8 mouse cellular contexts compared by ENCODE assay signal in genomic region chr6:89008614-89009171, GRCm38 (mm10).
DNase-seq lines count a peak whose midpoint lies in the region; ATAC-seq and TF ChIP-seq lines count a peak whose summit lies in the region.

No protein-coding gene starts in this region.

- peak; percentile 35 to 47 for DNase-seq in cerebellum, postnatal 10 days
- no peak for DNase-seq in cerebellum, adult 8-10 months
- peak; percentile 75 for DNase-seq in forebrain, embryonic 10.5 days (ENCODE audit: extremely low spot score, low spot score)
- peak; percentile 34 for DNase-seq in heart, postnatal 0 days (ENCODE audit: low spot score)
- DNase-seq in kidney, postnatal 25 days: peak; percentile 62 to 65
- DNase-seq in thymus, adult 18-20 months: peak; percentile 29 to 37
- no peak for DNase-seq in left cerebral cortex, adult 8-10 months (ENCODE audit: low spot score in 2 of 2)

- peaks cover 78% of the 10 kb centered on the region for H3K27me3 ChIP-seq in forebrain, embryonic 10.5 days (ENCODE audit: poor library complexity, severe bottlenecking)
- no peaks in the 10 kb centered on the region for H3K27me3 ChIP-seq in heart, postnatal 0 days (ENCODE audit: control insufficient read depth, insufficient read depth, low read length)

- no peaks in the 10 kb centered on the region for H3K36me3 ChIP-seq in forebrain, embryonic 10.5 days (replicated peaks)
- no peaks in the 10 kb centered on the region for H3K36me3 ChIP-seq in heart, postnatal 0 days (replicated peaks; ENCODE audit: control insufficient read depth, insufficient read depth, low read length)

- under 1% methylated on average over 18 of the region's 18 CpGs for WGBS in forebrain, embryonic 10.5 days
- 3% methylated on average over 18 of the region's 18 CpGs for WGBS in heart, postnatal 0 days

- peak overlapping the region; percentile 84 for H3K27ac ChIP-seq in forebrain, embryonic 10.5 days
- H3K27ac ChIP-seq in heart, postnatal 0 days (ENCODE audit: low read depth): no peak overlapping the region; the same call in 1 of the 2 replicates

- H3K4me2 ChIP-seq in heart, postnatal 0 days (ENCODE audit: low read depth, low read length): peak overlapping the region; percentile 52

- no peaks in the 10 kb centered on the region for H3K9me3 ChIP-seq in forebrain, embryonic 10.5 days
- H3K9me3 ChIP-seq in heart, postnatal 0 days (replicated peaks; ENCODE audit: control insufficient read depth, low read length): no peaks in the 10 kb centered on the region

- TF ChIP-seq CTCF in heart, postnatal 0 days (IDR thresholded peaks at IDR 0.05; ENCODE audit: low read depth): no peak

- ATAC-seq in heart, postnatal 0 days (ENCODE audit: insufficient read depth, low read depth): peak; percentile 76
- ATAC-seq in megakaryocyte progenitor cell, adult 5-6 weeks (replicated peaks; ENCODE audit: poor library complexity): 0 out of 2 replicates have a peak, but pooled peaks have one; percentile 29

- TF ChIP-seq EP300 in heart, postnatal 0 days (IDR thresholded peaks at IDR 0.05; ENCODE audit: low read depth): no peak

- peaks cover 85% of the 10 kb centered on the region for H3K4me1 ChIP-seq in forebrain, embryonic 10.5 days
- H3K4me1 ChIP-seq in heart, postnatal 0 days (ENCODE audit: control insufficient read depth, insufficient read depth): peaks cover 4% of the 10 kb centered on the region; the same call in 1 of the 2 replicates

- H3K9ac ChIP-seq in heart, postnatal 0 days (replicated peaks; ENCODE audit: low read depth, low read length): no peak overlapping the region

- H3K4me3 ChIP-seq in forebrain, embryonic 10.5 days: peak overlapping the region; percentile 45
- peak overlapping the region; percentile 19 for H3K4me3 ChIP-seq in heart, postnatal 0 days (ENCODE audit: low read depth, low read length)

Comparison
In these comparisons a context has a peak if more than half of its experiments do, and no peak if none do; other contexts are left out.
1. DNase-seq: peak in cerebellum, postnatal 10 days (2 of 2), forebrain, embryonic 10.5 days (single experiment), heart, postnatal 0 days (single experiment), kidney, postnatal 25 days (2 of 2) and thymus, adult 18-20 months (2 of 2); none in cerebellum, adult 8-10 months (single experiment) and left cerebral cortex, adult 8-10 months (0 of 2).